Mouse (Mus musculus) myocyte (in vitro differentiated cells): ENCODE data around the gene Gpc6.

ENCODE experiments used
- CEBPB ChIP-seq: IDR thresholded peaks from 2 replicates; pipeline ENCODE4 v1.6.1; 2011; ENCODE audit warnings: mild to moderate bottlenecking, moderate library complexity; ENCODE audit not compliant: poor library complexity, insufficient read depth, severe bottlenecking
- MAX ChIP-seq: IDR thresholded peaks from one replicate; pipeline ENCODE4 v1.6.1; 2011; ENCODE audit warnings: low read depth, mild to moderate bottlenecking, control low read depth
- POLR2A ChIP-seq: IDR thresholded peaks from one replicate; pipeline ENCODE4 v1.6.1; 2011; ENCODE audit warnings: low read depth, mild to moderate bottlenecking, control low read depth, moderate library complexity; ENCODE audit not compliant: insufficient read length
- POLR2AphosphoS2 ChIP-seq: IDR thresholded peaks from one replicate; pipeline ENCODE4 v1.6.1; 2011; ENCODE audit warnings: low read depth, control low read depth; ENCODE audit not compliant: insufficient read length
- REST ChIP-seq: IDR thresholded peaks from one replicate; pipeline ENCODE4 v1.6.1; 2011; ENCODE audit warnings: mild to moderate bottlenecking, control low read depth, moderate library complexity; ENCODE audit not compliant: insufficient read depth, insufficient read length
- SRF ChIP-seq: IDR thresholded peaks from one replicate; pipeline ENCODE4 v1.6.1; 2011; ENCODE audit warnings: low read depth; ENCODE audit not compliant: control insufficient read depth, insufficient read length
- TCF12 ChIP-seq: IDR thresholded peaks from one replicate; pipeline ENCODE4 v1.6.1; 2011; ENCODE audit warnings: mild to moderate bottlenecking, control low read depth; ENCODE audit not compliant: poor library complexity, insufficient read depth, severe bottlenecking
- USF1 ChIP-seq: IDR thresholded peaks from one replicate; pipeline ENCODE4 v1.6.1; 2011; ENCODE audit warnings: low read depth, mild to moderate bottlenecking, control low read depth, moderate library complexity

DNA sequence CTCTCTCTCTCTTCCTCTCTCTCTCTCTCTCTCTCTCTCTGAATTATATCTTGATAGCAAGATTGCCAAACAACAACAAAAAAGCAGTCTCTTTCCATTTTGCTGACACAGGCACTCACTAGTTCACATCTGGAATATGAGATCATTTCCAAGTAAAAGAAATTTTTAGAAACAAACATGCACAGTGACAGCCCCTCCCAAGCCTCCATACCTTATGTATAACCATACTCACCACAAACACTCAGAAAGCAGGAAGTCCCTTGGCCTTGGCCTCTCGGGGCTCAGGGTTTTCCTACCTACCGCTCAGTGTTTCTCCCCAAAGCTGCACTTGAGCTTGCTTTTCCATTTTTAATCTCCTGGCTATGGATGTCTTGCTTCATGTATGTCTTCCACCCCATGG is 52.1 kb downstream of the Gpc6 start:
- TF ChIP-seq USF1 (no peak), POLR2A (no peak), SRF (no peak), TCF12 (no peak), REST (no peak), MAX (no peak), POLR2AphosphoS2 (no peak), CEBPB (no peak)
